In genomic region chr11:54733546-54733945, GRCm38 (mm10) we compare ENCODE assay signal across 15 mouse cellular contexts. TPM values are rescaled to one million over a fixed set of nuclear protein-coding genes. Genes with fewer than 3 reads are reported as not detected.
DNase-seq lines count a peak whose midpoint lies in the region; ATAC-seq and TF ChIP-seq lines count a peak whose summit lies in the region.
"Had no signal": no experiment of that assay in that cellular context is flagged by ENCODE, and none has a peak within 500 bp of the region (broad histone marks: within the 10 kb centered on the region; RNA-seq: fewer than 3 reads in every experiment).

No protein-coding gene starts in this region.

- H3K27me3 ChIP-seq in midbrain, embryonic 14.5 days (ENCODE audit: control insufficient read depth, insufficient read depth, low read length) = no peaks in the 10 kb centered on the region
- no peaks in the 10 kb centered on the region for H3K27me3 ChIP-seq in midbrain, embryonic 10.5 days (ENCODE audit: low read depth, poor library complexity, severe bottlenecking)
- H3K27me3 ChIP-seq in kidney, postnatal 0 days (ENCODE audit: insufficient read depth, low read length) = no peaks in the 10 kb centered on the region
- H3K27me3 ChIP-seq: heart, embryonic 15.5 days; limb, embryonic 15.5 days; lung, embryonic 15.5 days; midbrain, embryonic 12.5 days had no signal

- H3K4me2 ChIP-seq in midbrain, embryonic 14.5 days (ENCODE audit: low read length) = no peak overlapping the region
- H3K4me2 ChIP-seq in kidney, postnatal 0 days (ENCODE audit: low read length) = no peak overlapping the region
- H3K4me2 ChIP-seq: heart, embryonic 15.5 days; limb, embryonic 15.5 days; lung, embryonic 15.5 days; midbrain, embryonic 12.5 days had no signal

- ATAC-seq in midbrain, embryonic 14.5 days (ENCODE audit: low FRiP score, low TSS enrichment) = no peak
- peak; percentile 82 for ATAC-seq in kidney, postnatal 0 days (replicated peaks; ENCODE audit: low FRiP score, low read depth)

- no peaks in the 10 kb centered on the region for H3K9me3 ChIP-seq in midbrain, embryonic 14.5 days (ENCODE audit: control insufficient read depth, low read length)
- no peaks in the 10 kb centered on the region for H3K9me3 ChIP-seq in midbrain, embryonic 10.5 days (replicated peaks)
- H3K9me3 ChIP-seq in kidney, postnatal 0 days (replicated peaks; ENCODE audit: low read length) = no peaks in the 10 kb centered on the region
- H3K9me3 ChIP-seq: heart, embryonic 15.5 days; limb, embryonic 15.5 days; lung, embryonic 15.5 days; midbrain, embryonic 12.5 days had no signal

- H3K36me3 ChIP-seq in midbrain, embryonic 14.5 days (ENCODE audit: control insufficient read depth, insufficient read depth, low read length) = peaks cover 13% of the 10 kb centered on the region
- H3K36me3 ChIP-seq in midbrain, embryonic 10.5 days = peaks cover 85% of the 10 kb centered on the region
- 0 out of 2 replicates have a peak, but pooled peaks cover 5% of the 10 kb centered on the region for H3K36me3 ChIP-seq in kidney, postnatal 0 days (ENCODE audit: insufficient read depth, low read length)

- H3K27ac ChIP-seq in midbrain, embryonic 14.5 days (replicated peaks; ENCODE audit: low read depth, low read length) = peak overlapping the region; percentile 41; the same call in 1 of the 2 replicates
- no peak overlapping the region for H3K27ac ChIP-seq in midbrain, embryonic 10.5 days (replicated peaks)
- H3K27ac ChIP-seq in kidney, postnatal 0 days = no peak overlapping the region
- H3K27ac ChIP-seq: heart, embryonic 15.5 days; left cerebral cortex, adult 2 months; limb, embryonic 15.5 days; lung, embryonic 15.5 days; midbrain, embryonic 12.5 days had no signal

- H3K4me3 ChIP-seq in midbrain, embryonic 14.5 days (replicated peaks; ENCODE audit: low read depth, low read length) = no peak overlapping the region
- H3K4me3 ChIP-seq in midbrain, embryonic 10.5 days = no peak overlapping the region
- no peak overlapping the region for H3K4me3 ChIP-seq in kidney, postnatal 0 days (replicated peaks; ENCODE audit: low read depth, low read length)
- H3K4me3 ChIP-seq: heart, embryonic 15.5 days; left cerebral cortex, adult 2 months; limb, embryonic 15.5 days; lung, embryonic 15.5 days; midbrain, embryonic 12.5 days had no signal

- no peak for TF ChIP-seq CTCF in kidney, postnatal 0 days (IDR thresholded peaks at IDR 0.05; ENCODE audit: low read depth)

- H3K4me1 ChIP-seq in midbrain, embryonic 14.5 days (ENCODE audit: control insufficient read depth, insufficient read depth, low read length) = peaks cover 2% of the 10 kb centered on the region; the same call in 1 of the 2 replicates
- H3K4me1 ChIP-seq in midbrain, embryonic 10.5 days = peaks cover 18% of the 10 kb centered on the region
- no peaks in the 10 kb centered on the region for H3K4me1 ChIP-seq in kidney, postnatal 0 days (replicated peaks; ENCODE audit: insufficient read depth, low read length)
- H3K4me1 ChIP-seq: heart, embryonic 15.5 days; limb, embryonic 15.5 days; lung, embryonic 15.5 days had no signal

- H3K9ac ChIP-seq in midbrain, embryonic 14.5 days (replicated peaks; ENCODE audit: low read length) = no peak overlapping the region
- H3K9ac ChIP-seq in kidney, postnatal 0 days (ENCODE audit: low read depth, low read length) = no peak overlapping the region
- H3K9ac ChIP-seq: heart, embryonic 15.5 days; limb, embryonic 15.5 days; lung, embryonic 15.5 days; midbrain, embryonic 12.5 days had no signal

- DNase-seq in midbrain, embryonic 14.5 days = no peak
- no peak for DNase-seq in midbrain, embryonic 10.5 days (ENCODE audit: low spot score)
- peak; percentile 40 for DNase-seq in Muller cell, postnatal 12 days (ENCODE audit: inconsistent ontology term)
- peak; percentile 53 for DNase-seq in kidney, postnatal 0 days (ENCODE audit: low spot score)
- peak; percentile 65 to 73 for DNase-seq in spleen, postnatal 36 days (ENCODE audit: low spot score in 2 of 2)
- no peak for DNase-seq in cerebellum, adult 18-20 months
- no peak for DNase-seq in lung, postnatal 10 days
- DNase-seq: adrenal gland, postnatal 25 days; cerebellum, postnatal 14 days; thymus, postnatal 36 days had no signal

- 31% methylated on average over 7 of the region's 7 CpGs for WGBS in midbrain, embryonic 14.5 days
- 68% methylated on average over 7 of the region's 7 CpGs for WGBS in midbrain, embryonic 10.5 days
- WGBS in kidney, postnatal 0 days = 43% methylated on average over 7 of the region's 7 CpGs

RNA-seq across cellular contexts. Expression of gene Cdc42se2, which starts 53.9 kb away (rescaled TPM):
- 147 and 201 TPM in 2 replicates for polyA plus RNA-seq in midbrain, embryonic 14.5 days (2014; fragmentation: Nextera tagmentation; extraction: Ambion mirVana)
- 229 and 253 TPM in 2 replicates for polyA plus RNA-seq in midbrain, embryonic 10.5 days (2016; fragmentation: Nextera tagmentation; extraction: Ambion mirVana)
- polyA plus RNA-seq in kidney, postnatal 0 days (2015; fragmentation: Nextera tagmentation; extraction: Ambion mirVana) = 64.3 and 72.7 TPM in 2 replicates

Comparison
In these comparisons a context has a peak if more than half of its experiments do, and no peak if none do; other contexts are left out.
1. DNase-seq: peak in Muller cell, postnatal 12 days (single experiment), kidney, postnatal 0 days (single experiment) and spleen, postnatal 36 days (2 of 2); none in midbrain, embryonic 14.5 days (single experiment), midbrain, embryonic 10.5 days (single experiment), cerebellum, adult 18-20 months (0 of 2) and lung, postnatal 10 days (single experiment).